Mouse (Mus musculus): ENCODE results near the gene Ror1. TPM values are rescaled to one million over a fixed set of nuclear protein-coding genes. Genes with fewer than 3 reads are reported as not detected.

Gene Ror1
- polyA plus RNA-seq, 1 experiment = 0.12 TPM

DNA sequence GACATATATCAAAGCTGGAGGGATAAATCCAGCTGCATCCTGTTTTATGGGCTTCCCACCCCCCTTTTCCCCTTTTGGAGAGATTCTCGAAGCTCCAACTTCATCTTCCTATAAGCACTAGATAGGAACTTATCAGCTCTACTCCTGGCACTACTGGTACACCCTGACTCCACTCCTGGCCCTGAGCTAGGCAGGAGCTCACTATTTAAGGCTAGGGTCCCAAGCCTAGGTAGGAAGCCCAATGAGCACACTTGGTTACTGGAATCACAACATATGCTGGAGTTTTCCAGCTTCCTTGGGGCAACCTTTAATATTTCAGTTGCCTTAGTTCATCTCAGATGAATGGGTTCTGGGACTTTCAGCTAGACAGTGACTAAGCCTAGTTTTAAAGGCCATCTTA is 156.5 kb downstream of the Ror1 start:
- H3K36me3 ChIP-seq (ENCODE audit: control insufficient read depth, insufficient read depth, low read length) = no peaks in the 10 kb centered on the region
- no peak overlapping the region for H3K4me3 ChIP-seq (ENCODE audit: control insufficient read depth, low read depth, low read length)
- H3K27me3 ChIP-seq (ENCODE audit: control insufficient read depth, insufficient read depth, low read length) = no peaks in the 10 kb centered on the region
- H3K4me1 ChIP-seq (ENCODE audit: control insufficient read depth, insufficient read depth, low read length) = no peaks in the 10 kb centered on the region
- TF ChIP-seq CTCF (IDR thresholded peaks at IDR 0.05; ENCODE audit: control insufficient read depth, insufficient read depth, insufficient replicate concordance, low read depth, low read length) (no peak), POLR2A (IDR thresholded peaks at IDR 0.05; ENCODE audit: control insufficient read depth, low read depth, low read length) (no peak)
- H3K27ac ChIP-seq (ENCODE audit: control insufficient read depth, insufficient read depth, low read depth, low read length) = no peak overlapping the region

DNA sequence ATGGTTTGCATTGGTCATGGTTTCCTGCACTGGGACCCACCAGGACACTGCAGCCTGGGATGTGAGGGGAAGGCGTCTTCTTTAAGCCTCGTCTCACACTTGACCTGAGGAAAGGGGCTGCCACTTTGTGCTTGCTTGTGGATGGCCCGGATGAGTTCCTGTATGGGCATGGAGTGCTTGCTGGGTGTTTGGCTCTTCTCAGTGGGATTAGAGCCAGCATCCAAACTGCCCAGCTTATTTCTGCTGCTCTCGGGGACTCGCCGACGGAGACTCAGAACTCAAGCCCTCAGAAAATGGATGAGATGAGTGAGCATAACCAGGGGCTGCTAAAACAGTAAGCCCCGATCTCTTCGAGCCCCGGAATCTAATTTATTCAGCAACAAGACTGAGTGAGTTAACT is 157.1 kb downstream of the Ror1 start:
- Histone ChIP-seq H3K4me1 (ENCODE audit: control insufficient read depth, insufficient read depth, low read length) (no peaks in the 10 kb centered on the region), H3K27ac (ENCODE audit: control insufficient read depth, insufficient read depth, low read depth, low read length) (no peak overlapping the region)
- TF ChIP-seq CTCF (IDR thresholded peaks at IDR 0.05; ENCODE audit: control insufficient read depth, insufficient read depth, insufficient replicate concordance, low read depth, low read length) (no peak), POLR2A (IDR thresholded peaks at IDR 0.05; ENCODE audit: control insufficient read depth, low read depth, low read length) (no peak)

GRCm38 (mm10) chr4:100253401-100253800 is 157.8 kb downstream of the Ror1 start:
- no peaks in the 10 kb centered on the region for H3K27me3 ChIP-seq (ENCODE audit: control insufficient read depth, insufficient read depth, low read length)
- no peak overlapping the region for H3K27ac ChIP-seq (ENCODE audit: control insufficient read depth, insufficient read depth, low read depth, low read length)
- no peaks in the 10 kb centered on the region for H3K4me1 ChIP-seq (ENCODE audit: control insufficient read depth, insufficient read depth, low read length)
- H3K36me3 ChIP-seq (ENCODE audit: control insufficient read depth, insufficient read depth, low read length) = no peaks in the 10 kb centered on the region
- no peak overlapping the region for H3K4me3 ChIP-seq (ENCODE audit: control insufficient read depth, low read depth, low read length)
- TF ChIP-seq POLR2A (IDR thresholded peaks at IDR 0.05; ENCODE audit: control insufficient read depth, low read depth, low read length) = no peak
- no peak for TF ChIP-seq CTCF (IDR thresholded peaks at IDR 0.05; ENCODE audit: control insufficient read depth, insufficient read depth, insufficient replicate concordance, low read depth, low read length)

More for the DNA sequence above, 157.1 kb downstream of the Ror1 start:
- H3K36me3 ChIP-seq (ENCODE audit: control insufficient read depth, insufficient read depth, low read length) = no peaks in the 10 kb centered on the region
- no peak overlapping the region for H3K4me3 ChIP-seq (ENCODE audit: control insufficient read depth, low read depth, low read length)
- no peaks in the 10 kb centered on the region for H3K27me3 ChIP-seq (ENCODE audit: control insufficient read depth, insufficient read depth, low read length)

DNA sequence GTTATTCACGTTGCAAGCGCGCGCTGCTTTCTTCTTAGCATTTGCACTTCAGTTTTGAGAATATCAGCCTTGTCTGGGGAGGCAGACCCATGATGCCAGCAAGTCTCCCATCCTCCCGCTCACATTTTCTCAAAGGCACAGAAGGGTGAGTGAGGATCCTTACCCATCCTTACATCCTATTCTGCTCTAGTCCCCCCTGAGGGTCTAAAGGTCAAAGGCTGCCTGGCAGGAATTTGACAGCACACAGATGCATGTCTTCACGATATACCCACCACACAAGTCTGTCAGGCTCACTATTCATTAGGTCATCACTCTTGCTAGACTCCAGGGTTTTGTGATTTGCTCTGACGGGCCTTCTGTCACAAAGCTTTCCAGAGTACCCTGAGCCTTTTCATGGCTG is 158.2 kb downstream of the Ror1 start:
- Histone ChIP-seq H3K4me3 (ENCODE audit: control insufficient read depth, low read depth, low read length) (no peak overlapping the region), H3K27ac (ENCODE audit: control insufficient read depth, insufficient read depth, low read depth, low read length) (no peak overlapping the region), H3K36me3 (ENCODE audit: control insufficient read depth, insufficient read depth, low read length) (no peaks in the 10 kb centered on the region), H3K27me3 (ENCODE audit: control insufficient read depth, insufficient read depth, low read length) (no peaks in the 10 kb centered on the region), H3K4me1 (ENCODE audit: control insufficient read depth, insufficient read depth, low read length) (no peaks in the 10 kb centered on the region)
- no peak for TF ChIP-seq CTCF (IDR thresholded peaks at IDR 0.05; ENCODE audit: control insufficient read depth, insufficient read depth, insufficient replicate concordance, low read depth, low read length)

DNA sequence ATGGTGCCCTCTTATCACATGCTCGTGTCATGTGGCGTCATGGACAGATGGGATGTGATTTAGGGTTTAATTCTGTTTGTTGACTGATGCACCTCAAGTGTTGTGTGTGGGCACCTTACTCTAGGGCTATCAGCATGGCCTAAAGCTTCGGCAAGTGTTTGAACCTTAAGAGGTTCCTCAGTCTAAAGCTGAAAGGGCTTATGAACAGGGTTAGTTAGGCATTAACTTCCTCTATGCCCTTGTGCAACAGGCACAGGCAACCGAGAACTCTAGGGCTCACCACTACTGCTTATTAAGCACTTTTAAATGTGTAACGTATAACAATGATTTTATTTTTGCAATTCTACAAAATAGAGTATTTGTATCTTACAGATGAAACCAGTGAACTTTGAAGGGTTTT is 162.9 kb downstream of the Ror1 start:
- no peak for TF ChIP-seq CTCF (IDR thresholded peaks at IDR 0.05; ENCODE audit: control insufficient read depth, insufficient read depth, insufficient replicate concordance, low read depth, low read length)
- TF ChIP-seq POLR2A (IDR thresholded peaks at IDR 0.05; ENCODE audit: control insufficient read depth, low read depth, low read length) = no peak

GRCm38 (mm10) chr4:100263917-100264316 is 168.3 kb downstream of the Ror1 start:
- no peaks in the 10 kb centered on the region for H3K4me1 ChIP-seq (ENCODE audit: control insufficient read depth, insufficient read depth, low read length)
- H3K36me3 ChIP-seq (ENCODE audit: control insufficient read depth, insufficient read depth, low read length) = no peaks in the 10 kb centered on the region
- H3K4me3 ChIP-seq (ENCODE audit: control insufficient read depth, low read depth, low read length) = no peak overlapping the region
- H3K27me3 ChIP-seq (ENCODE audit: control insufficient read depth, insufficient read depth, low read length) = no peaks in the 10 kb centered on the region
- TF ChIP-seq CTCF (IDR thresholded peaks at IDR 0.05; ENCODE audit: control insufficient read depth, insufficient read depth, insufficient replicate concordance, low read depth, low read length) (no peak), POLR2A (IDR thresholded peaks at IDR 0.05; ENCODE audit: control insufficient read depth, low read depth, low read length) (no peak)
- no peak overlapping the region for H3K27ac ChIP-seq (ENCODE audit: control insufficient read depth, insufficient read depth, low read depth, low read length)

More for the DNA sequence above, 162.9 kb downstream of the Ror1 start:
- Histone ChIP-seq H3K36me3 (ENCODE audit: control insufficient read depth, insufficient read depth, low read length) (no peaks in the 10 kb centered on the region), H3K27me3 (ENCODE audit: control insufficient read depth, insufficient read depth, low read length) (no peaks in the 10 kb centered on the region), H3K4me3 (ENCODE audit: control insufficient read depth, low read depth, low read length) (no peak overlapping the region), H3K4me1 (ENCODE audit: control insufficient read depth, insufficient read depth, low read length) (no peaks in the 10 kb centered on the region), H3K27ac (ENCODE audit: control insufficient read depth, insufficient read depth, low read depth, low read length) (no peak overlapping the region)

DNA sequence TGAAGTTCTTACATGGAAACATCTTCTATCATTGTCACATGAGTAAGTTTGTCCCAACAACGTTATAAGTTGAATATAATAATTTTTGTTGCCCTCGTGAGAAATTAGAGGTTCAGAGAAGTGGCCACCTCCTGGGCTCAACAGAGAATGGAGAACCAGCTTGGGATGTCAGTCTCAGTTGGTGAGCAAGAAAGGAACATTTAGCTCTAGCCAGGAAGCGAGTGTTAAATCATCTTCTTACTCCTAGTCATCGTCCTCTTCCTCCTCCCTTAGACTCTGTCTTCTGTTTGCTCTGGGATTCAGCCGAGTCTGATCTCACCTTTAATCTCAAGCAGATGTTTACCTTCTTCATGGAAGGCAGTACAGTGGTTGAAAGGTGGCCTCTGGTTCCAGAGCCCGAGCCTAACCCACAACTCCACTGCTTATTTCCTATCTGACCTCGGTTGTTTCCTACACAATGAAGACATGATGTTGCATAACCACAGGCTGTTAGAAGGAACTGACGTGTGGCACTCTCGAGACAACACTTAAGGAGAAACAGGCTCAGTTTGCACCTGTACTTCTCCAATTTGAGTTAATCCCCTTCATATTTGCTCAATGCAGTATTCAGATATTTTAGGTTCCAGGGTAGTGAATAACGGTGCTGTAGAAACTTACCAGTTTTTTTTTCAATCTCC is 175.6 kb downstream of the Ror1 start:
- Histone ChIP-seq H3K4me1 (ENCODE audit: control insufficient read depth, insufficient read depth, low read length) (no peaks in the 10 kb centered on the region), H3K4me3 (ENCODE audit: control insufficient read depth, low read depth, low read length) (no peak overlapping the region), H3K27me3 (ENCODE audit: control insufficient read depth, insufficient read depth, low read length) (no peaks in the 10 kb centered on the region), H3K27ac (ENCODE audit: control insufficient read depth, insufficient read depth, low read depth, low read length) (no peak overlapping the region), H3K36me3 (ENCODE audit: control insufficient read depth, insufficient read depth, low read length) (no peaks in the 10 kb centered on the region)
- TF ChIP-seq POLR2A (IDR thresholded peaks at IDR 0.05; ENCODE audit: control insufficient read depth, low read depth, low read length) = no peak
- no peak for TF ChIP-seq CTCF (IDR thresholded peaks at IDR 0.05; ENCODE audit: control insufficient read depth, insufficient read depth, insufficient replicate concordance, low read depth, low read length)
